Mouse (Mus musculus): ENCODE measurements at regions not wholly inside any gene's neighbourhood (a gene's known extent, or its start where the extent isn't known, plus 50 kb on each side); places are given as distances from the start of the nearest gene placed in this dataset.

DNA sequence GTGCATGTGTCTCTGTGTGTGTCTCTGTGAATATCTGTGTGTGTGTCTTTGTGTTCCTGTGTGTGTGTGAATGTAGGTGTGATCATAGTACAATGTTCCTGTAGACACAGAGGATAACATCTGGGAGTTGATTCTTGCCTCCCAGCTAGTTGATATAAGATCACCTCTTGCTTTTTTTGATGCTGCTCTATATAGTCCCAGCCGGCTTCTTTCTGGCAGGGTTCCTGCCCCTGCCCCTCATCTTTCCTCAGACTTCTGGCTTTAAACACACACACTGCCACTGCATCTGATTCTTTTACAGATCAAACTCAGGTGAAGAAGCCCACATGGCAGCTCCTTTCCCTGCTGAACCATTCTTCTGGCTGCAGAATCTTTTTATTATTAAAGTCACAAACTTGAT is 487.6 kb upstream of the Arpp21 start:
- H3K27ac ChIP-seq (ENCODE audit: insufficient read depth, low read depth, low read length): no peak overlapping the region
- no peak overlapping the region for H3K4me3 ChIP-seq (ENCODE audit: insufficient read depth, low read depth, low read length)
- no peak for DNase-seq
- WGBS: 58% methylated on average over 1 of the region's 1 CpGs
- H3K36me3 ChIP-seq (ENCODE audit: control insufficient read depth, insufficient read depth, low read length): no peaks in the 10 kb centered on the region
- no peaks in the 10 kb centered on the region for H3K27me3 ChIP-seq (replicated peaks; ENCODE audit: control insufficient read depth, insufficient read depth, low read length)
- H3K4me1 ChIP-seq (ENCODE audit: control insufficient read depth, insufficient read depth, low read length): no peaks in the 10 kb centered on the region
- TF ChIP-seq POLR2A (IDR thresholded peaks at IDR 0.05; ENCODE audit: low read depth, low read length): no peak
- TF ChIP-seq CTCF (conservative IDR thresholded peaks at IDR 0.05; ENCODE audit: insufficient read depth, insufficient read length, low read depth, low read length): no peak

DNA sequence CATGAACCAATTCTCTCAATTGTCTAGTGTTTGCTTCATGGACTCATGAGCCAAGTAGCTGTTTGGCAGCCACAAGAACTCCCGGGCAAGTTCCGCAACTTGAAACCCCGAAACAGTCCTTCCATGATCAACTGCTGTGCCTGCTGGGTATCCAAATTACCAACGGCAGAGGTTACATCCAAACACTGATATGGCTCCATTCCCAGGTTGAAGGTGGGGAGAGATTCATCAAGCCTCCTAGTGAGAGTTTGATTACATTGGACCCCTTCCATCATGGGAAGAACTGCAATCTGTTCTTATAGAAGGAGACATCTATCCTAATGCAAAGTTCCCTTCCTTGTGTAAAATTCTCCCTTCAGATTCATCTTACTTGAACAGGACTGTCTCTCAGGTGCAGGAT is 486.8 kb upstream of the Arpp21 start:
- 80% methylated on average over 4 of the region's 4 CpGs for WGBS
- TF ChIP-seq CTCF (conservative IDR thresholded peaks at IDR 0.05; ENCODE audit: insufficient read depth, insufficient read length, low read depth, low read length): no peak
- no peak for TF ChIP-seq POLR2A (IDR thresholded peaks at IDR 0.05; ENCODE audit: low read depth, low read length)
- DNase-seq: no peak
- Histone ChIP-seq H3K36me3 (ENCODE audit: control insufficient read depth, insufficient read depth, low read length) (no peaks in the 10 kb centered on the region), H3K27me3 (replicated peaks; ENCODE audit: control insufficient read depth, insufficient read depth, low read length) (no peaks in the 10 kb centered on the region), H3K4me1 (ENCODE audit: control insufficient read depth, insufficient read depth, low read length) (no peaks in the 10 kb centered on the region), H3K4me3 (ENCODE audit: insufficient read depth, low read depth, low read length) (no peak overlapping the region), H3K27ac (ENCODE audit: insufficient read depth, low read depth, low read length) (no peak overlapping the region)

DNA sequence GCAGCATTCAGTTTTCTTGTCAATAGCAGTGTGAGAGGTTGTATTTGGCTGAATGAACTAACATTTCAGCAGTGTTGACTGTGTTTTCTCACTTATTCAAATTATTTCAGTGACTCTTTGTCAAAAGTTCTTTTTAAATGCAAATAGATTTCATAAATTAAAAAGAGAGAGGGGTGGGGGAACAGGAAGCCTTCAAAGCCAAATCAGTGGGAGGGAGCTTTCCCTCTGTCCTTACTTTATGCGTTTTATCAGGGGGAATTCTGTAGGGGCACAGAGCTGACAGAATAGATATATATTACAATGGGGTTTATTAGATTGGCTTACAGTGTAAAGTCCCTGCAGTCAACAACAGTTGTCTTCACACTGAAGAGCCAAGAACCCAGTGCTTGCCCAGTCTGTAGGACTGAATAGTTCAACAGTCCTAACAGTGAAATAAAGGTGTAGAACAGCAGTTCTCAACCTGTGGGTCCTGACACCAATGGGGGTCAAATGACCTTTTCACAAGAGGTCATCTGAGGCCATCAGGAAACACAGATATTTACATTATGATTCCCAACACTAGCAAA is 479.5 kb upstream of the Arpp21 start:
- no peak for DNase-seq
- 58% methylated on average over 1 of the region's 1 CpGs for WGBS
- Histone ChIP-seq H3K27ac (ENCODE audit: insufficient read depth, low read depth, low read length) (no peak overlapping the region), H3K4me1 (ENCODE audit: control insufficient read depth, insufficient read depth, low read length) (no peaks in the 10 kb centered on the region), H3K36me3 (ENCODE audit: control insufficient read depth, insufficient read depth, low read length) (no peaks in the 10 kb centered on the region), H3K27me3 (replicated peaks; ENCODE audit: control insufficient read depth, insufficient read depth, low read length) (no peaks in the 10 kb centered on the region), H3K4me3 (ENCODE audit: insufficient read depth, low read depth, low read length) (no peak overlapping the region)
- TF ChIP-seq POLR2A (IDR thresholded peaks at IDR 0.05; ENCODE audit: low read depth, low read length): no peak
- TF ChIP-seq CTCF (conservative IDR thresholded peaks at IDR 0.05; ENCODE audit: insufficient read depth, insufficient read length, low read depth, low read length): no peak

DNA sequence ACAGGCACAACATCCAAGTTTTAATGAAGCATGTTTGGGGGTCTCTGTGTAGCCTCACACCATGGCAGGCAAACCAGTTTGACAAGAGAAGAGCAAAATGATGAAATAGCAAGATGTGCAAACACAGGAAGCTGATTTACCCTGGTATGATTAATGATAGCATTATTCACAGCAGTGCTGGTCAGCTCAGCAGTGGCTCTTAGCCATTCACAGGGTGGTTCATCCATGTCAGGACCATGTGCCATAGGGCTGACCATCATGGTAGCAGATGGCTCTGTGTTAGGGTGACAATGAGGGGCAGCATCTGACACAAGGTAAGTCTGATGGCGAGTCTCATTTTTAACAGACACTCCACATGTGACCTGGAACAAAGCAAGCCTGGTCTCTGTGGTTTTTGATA is 443.1 kb upstream of the Arpp21 start:
- WGBS: 91% methylated on average over 1 of the region's 1 CpGs
- Histone ChIP-seq H3K4me1 (ENCODE audit: control insufficient read depth, insufficient read depth, low read length) (no peaks in the 10 kb centered on the region), H3K27me3 (replicated peaks; ENCODE audit: control insufficient read depth, insufficient read depth, low read length) (no peaks in the 10 kb centered on the region), H3K36me3 (ENCODE audit: control insufficient read depth, insufficient read depth, low read length) (no peaks in the 10 kb centered on the region), H3K27ac (ENCODE audit: insufficient read depth, low read depth, low read length) (no peak overlapping the region), H3K4me3 (ENCODE audit: insufficient read depth, low read depth, low read length) (no peak overlapping the region)
- no peak for DNase-seq
- TF ChIP-seq POLR2A (IDR thresholded peaks at IDR 0.05; ENCODE audit: low read depth, low read length) (no peak), CTCF (conservative IDR thresholded peaks at IDR 0.05; ENCODE audit: insufficient read depth, insufficient read length, low read depth, low read length) (no peak)

DNA sequence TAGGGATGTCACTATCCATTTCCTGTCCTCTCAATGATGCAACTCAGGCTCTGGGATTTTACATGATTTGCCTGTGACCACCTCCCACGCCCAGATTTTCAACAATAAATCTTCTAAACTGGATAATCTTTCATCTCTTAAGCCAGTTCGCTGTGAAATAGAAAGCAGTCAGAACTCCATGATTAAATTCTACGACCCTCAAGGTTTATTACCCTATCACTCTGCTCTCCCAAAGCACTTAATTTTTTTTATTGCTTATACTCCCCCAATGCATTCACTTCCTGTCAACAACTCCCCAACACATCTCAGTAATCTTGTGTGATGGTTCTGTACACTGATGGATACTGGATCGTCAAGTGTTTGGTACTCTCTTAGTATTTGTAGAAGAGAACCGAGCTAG is 439.5 kb upstream of the Arpp21 start:
- DNase-seq: no peak
- Histone ChIP-seq H3K36me3 (ENCODE audit: control insufficient read depth, insufficient read depth, low read length) (no peaks in the 10 kb centered on the region), H3K4me1 (ENCODE audit: control insufficient read depth, insufficient read depth, low read length) (no peaks in the 10 kb centered on the region), H3K4me3 (ENCODE audit: insufficient read depth, low read depth, low read length) (no peak overlapping the region), H3K27ac (ENCODE audit: insufficient read depth, low read depth, low read length) (no peak overlapping the region), H3K27me3 (replicated peaks; ENCODE audit: control insufficient read depth, insufficient read depth, low read length) (no peaks in the 10 kb centered on the region)
- 29% methylated on average over 5 of the region's 5 CpGs for WGBS
- TF ChIP-seq POLR2A (IDR thresholded peaks at IDR 0.05; ENCODE audit: low read depth, low read length) (no peak), CTCF (conservative IDR thresholded peaks at IDR 0.05; ENCODE audit: insufficient read depth, insufficient read length, low read depth, low read length) (no peak)
